Mouse (Mus musculus) MEL (cell line): Measurements from ENCODE around the gene Xbp1.
A peak's percentile ranks its signal among the peaks of the same experiment; 100 is the strongest.

Experiments
- CTCF ChIP-seq, 3 experiments: IDR thresholded peaks in 2 of 3; conservative IDR thresholded peaks in 1 of 3; 2 replicates each; pipeline ENCODE4 v1.5.1; 2011 to 2012; ENCODE audit warnings: low read length in 3 of 3, low read depth in 2 of 3, mild to moderate bottlenecking in 2 of 3, improper control_type of control experiment in 1 of 3, inconsistent platforms in 1 of 3, mixed read lengths in 1 of 3, moderate library complexity in 1 of 3; ENCODE audit not compliant: control insufficient read depth in 1 of 3, insufficient read depth in 1 of 3, poor library complexity in 1 of 3, severe bottlenecking in 1 of 3
- EP300 ChIP-seq, 2 experiments: IDR thresholded peaks; 2 replicates each; pipeline ENCODE4 v1.6.1; 2011; ENCODE audit warnings: improper control_type of control experiment in 2 of 2, low read length in 2 of 2, low read depth in 1 of 2, mild to moderate bottlenecking in 1 of 2
- MAX ChIP-seq: IDR thresholded peaks from 2 replicates; pipeline ENCODE4 v1.6.1; 2011; ENCODE audit warnings: low read length, improper control_type of control experiment
- NRF1 ChIP-seq: IDR thresholded peaks from 2 replicates; pipeline ENCODE4 v1.6.1; 2014; ENCODE audit warnings: low read depth, mild to moderate bottlenecking, inconsistent platforms, low read length, improper control_type of control experiment, moderate library complexity; ENCODE audit not compliant: poor library complexity, insufficient read depth, severe bottlenecking
- POLR2A ChIP-seq, 2 experiments: IDR thresholded peaks; 2 replicates each; pipeline ENCODE4 v1.6.1; 2011 to 2012; ENCODE audit warnings: low read length in 2 of 2, mild to moderate bottlenecking in 2 of 2, control low read depth in 1 of 2, improper control_type of control experiment in 1 of 2, low read depth in 1 of 2, moderate library complexity in 1 of 2; ENCODE audit not compliant: control insufficient read depth in 1 of 2, insufficient read depth in 1 of 2, poor library complexity in 1 of 2
- RCOR1 ChIP-seq: IDR thresholded peaks from 2 replicates; pipeline ENCODE4 v1.6.1; 2012; ENCODE audit warnings: low read depth, mild to moderate bottlenecking, inconsistent platforms, low read length, improper control_type of control experiment
- TBP ChIP-seq: IDR thresholded peaks from 2 replicates; pipeline ENCODE4 v1.8.0; 2011; ENCODE audit warnings: low read depth, low read length, improper control_type of control experiment

DNA sequence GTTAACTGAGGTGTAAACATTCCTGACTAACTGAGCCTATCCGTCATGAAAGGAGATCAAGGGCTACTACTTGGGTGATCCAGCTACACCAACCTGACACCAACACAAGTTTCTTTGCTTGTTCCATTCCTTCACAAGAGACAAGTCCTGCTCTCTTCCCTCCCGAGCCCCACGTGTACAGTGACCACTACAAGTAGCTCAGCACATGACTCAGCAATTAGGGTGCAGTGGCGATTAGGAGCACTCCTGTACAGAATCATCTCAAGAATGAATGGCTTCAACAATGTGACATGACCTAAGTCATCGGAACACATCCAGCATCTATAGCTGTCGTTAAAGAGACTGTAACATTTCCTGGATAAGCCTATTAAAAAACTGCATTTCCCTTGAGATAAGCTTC, 10.3 kb downstream of the Xbp1 start:
- TF ChIP-seq POLR2A (IDR thresholded peaks at IDR 0.05; ENCODE audit: control insufficient read depth in 1 of 2, insufficient read depth in 1 of 2, low read depth in 1 of 2, low read length in 2 of 2, poor library complexity in 1 of 2) (peak in 1 of 2 experiments; percentile 30; a peak in 1 of 4 replicates), TBP (no peak), RCOR1 (no peak), NRF1 (no peak), CTCF (IDR thresholded peaks at IDR 0.05 in 2 of 3, conservative IDR thresholded peaks at IDR 0.05 in 1 of 3; ENCODE audit: control insufficient read depth in 1 of 3, insufficient read depth in 1 of 3, low read depth in 2 of 3, low read length in 3 of 3, poor library complexity in 1 of 3, severe bottlenecking in 1 of 3) (no peak), EP300 (IDR thresholded peaks at IDR 0.05; ENCODE audit: low read depth in 1 of 2, low read length in 2 of 2) (0 out of 4 replicates have a peak, but pooled peaks of 1 of the 2 experiments have one; percentile 29), MAX (no peak)
